Mouse (Mus musculus) activated CD4-positive, CD25-positive, alpha-beta regulatory T cell, adult 4 months (primary cell): ENCODE measurements around the gene 6030445D17Rik. TPM values are rescaled to one million over a fixed set of nuclear protein-coding genes. Genes with fewer than 3 reads are reported as not detected.

Experiments
- ATAC-seq: one replicate; pipeline ENCODE4 v1.8.0; 2017
- polyA plus RNA-seq, 2 experiments: library from polyadenylated mRNA; unstranded; fragments of 100-300 nt; shearing (Covaris generic); gene quantifications; one replicate each; pipeline ENCODE4 v1.2.1; 2017

6030445D17Rik gene
- not detected for polyA plus RNA-seq

DNA sequence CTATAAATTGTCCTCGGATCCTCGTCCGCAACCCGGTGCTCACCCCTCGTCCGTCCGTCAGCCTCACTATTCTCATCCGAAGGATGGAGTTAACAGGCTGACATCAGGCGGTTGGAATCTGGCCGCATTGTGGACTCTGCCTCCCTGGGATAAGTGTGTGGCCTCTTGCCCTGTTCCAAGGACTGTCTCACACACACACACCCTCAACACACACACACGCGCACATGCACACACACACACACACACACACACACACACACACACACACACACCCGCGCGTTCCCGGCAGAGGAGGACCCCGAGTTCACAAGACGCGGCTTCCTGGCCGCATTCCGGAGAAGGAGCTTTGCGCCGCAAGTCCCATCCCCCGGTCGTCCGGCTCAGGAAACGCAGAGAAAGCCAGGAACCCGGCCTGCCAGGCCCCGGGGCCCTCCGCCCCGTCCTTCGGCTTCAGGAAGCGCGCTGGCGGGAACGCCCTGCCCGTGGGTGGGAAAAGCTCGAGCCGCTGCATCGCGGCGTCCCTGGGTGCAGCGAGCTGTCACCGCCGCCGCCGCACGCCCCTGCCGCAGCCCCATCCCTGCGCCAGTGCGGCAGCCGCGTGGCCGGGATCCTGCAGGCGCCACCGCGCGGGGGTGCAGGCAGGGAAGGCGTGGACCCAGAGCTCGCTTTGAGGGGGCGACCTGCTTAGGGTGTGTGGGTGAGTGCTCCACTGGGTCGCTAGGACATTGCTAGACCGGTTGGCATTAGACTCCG is at the start of gene 6030445D17Rik:
6030445D17Rik (plus strand) TSS at position 165 of the 753 bp plus-strand sequence.
- ATAC-seq, result peak; percentile 67

DNA sequence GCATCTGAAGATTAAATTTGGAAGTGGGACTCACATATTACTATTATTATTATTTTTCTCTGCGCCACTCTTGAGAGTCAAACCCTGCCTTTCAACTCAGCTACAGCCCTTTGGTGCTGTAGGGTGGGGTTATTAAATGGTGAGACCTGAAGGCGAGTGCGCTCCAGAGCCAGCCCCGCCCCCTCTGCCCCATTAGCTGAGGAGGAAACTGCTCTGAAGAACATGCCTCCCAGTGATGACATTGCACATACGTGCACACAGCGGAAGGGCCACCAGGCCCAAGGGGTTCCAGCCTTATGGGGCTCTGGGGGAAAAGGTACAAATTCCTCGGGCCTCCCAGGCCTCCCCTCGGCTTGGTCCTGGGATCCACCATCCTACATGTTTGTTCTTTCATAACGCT is 46.6 kb upstream of the 6030445D17Rik start:
- no peak for ATAC-seq

DNA sequence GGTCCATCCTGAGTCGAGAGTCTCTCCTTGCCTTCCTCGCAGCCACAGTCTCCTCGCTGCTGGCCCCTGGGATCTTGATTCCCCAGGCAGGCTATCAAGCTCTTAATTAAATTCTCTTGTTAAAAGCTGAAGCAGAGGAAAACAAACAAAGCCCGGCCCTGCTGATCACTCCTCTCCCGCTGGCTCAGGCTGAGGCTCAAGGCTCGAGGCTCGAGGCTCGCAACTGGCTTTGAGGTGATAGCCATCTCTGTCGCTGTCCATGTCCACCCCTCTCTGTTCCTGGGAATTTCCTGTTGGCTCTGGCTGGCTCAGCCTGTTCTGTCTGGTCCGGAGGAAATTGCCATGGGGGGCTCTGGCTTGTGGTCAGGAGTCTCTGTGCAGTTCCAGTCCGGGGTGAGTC is 43.1 kb upstream of the 6030445D17Rik start:
- no peak for ATAC-seq

DNA sequence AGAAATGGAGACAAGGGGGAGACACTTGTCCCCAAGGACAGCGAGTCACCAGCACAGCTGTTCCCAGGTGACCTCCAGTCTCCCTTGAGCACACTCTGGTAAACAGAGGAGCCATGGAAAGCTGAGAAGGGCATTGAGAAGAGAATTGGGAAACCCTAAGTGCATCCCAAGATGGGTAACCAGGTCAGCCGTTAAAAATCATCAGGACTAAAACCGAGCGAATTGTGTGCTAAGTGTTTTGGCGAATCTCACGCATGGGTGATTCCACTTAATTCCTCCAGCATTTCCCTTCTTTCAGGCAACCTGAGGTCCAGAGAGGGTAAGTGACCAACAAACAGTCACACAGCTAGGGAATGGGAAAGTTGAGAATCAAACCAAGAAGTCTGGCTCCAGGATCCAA is 42.7 kb upstream of the 6030445D17Rik start:
- no peak for ATAC-seq

DNA sequence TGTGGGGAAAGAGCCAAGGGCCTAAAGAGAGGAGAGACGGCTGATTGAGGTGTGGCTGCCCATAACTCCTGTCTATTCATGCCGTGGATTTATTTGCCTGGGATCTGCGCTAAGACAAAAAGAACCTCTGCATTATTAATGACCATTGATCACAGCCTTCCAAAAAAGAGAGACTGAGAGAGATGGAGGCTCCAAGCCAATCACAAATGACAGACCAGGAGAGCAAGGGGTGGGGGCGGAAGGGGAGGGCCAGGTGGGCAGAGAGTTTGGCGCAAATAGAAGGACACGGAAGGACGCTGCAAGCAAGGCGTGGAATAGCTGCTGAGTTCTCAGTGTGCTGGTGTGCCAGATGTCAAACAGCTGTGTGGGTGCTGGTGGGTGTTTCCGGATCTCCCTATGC is 38.8 kb upstream of the 6030445D17Rik start, which contains the start of gene Htr1d:
Htr1d (plus strand) TSS at position 301 of the 400 bp plus-strand sequence.
- no peak for ATAC-seq

DNA sequence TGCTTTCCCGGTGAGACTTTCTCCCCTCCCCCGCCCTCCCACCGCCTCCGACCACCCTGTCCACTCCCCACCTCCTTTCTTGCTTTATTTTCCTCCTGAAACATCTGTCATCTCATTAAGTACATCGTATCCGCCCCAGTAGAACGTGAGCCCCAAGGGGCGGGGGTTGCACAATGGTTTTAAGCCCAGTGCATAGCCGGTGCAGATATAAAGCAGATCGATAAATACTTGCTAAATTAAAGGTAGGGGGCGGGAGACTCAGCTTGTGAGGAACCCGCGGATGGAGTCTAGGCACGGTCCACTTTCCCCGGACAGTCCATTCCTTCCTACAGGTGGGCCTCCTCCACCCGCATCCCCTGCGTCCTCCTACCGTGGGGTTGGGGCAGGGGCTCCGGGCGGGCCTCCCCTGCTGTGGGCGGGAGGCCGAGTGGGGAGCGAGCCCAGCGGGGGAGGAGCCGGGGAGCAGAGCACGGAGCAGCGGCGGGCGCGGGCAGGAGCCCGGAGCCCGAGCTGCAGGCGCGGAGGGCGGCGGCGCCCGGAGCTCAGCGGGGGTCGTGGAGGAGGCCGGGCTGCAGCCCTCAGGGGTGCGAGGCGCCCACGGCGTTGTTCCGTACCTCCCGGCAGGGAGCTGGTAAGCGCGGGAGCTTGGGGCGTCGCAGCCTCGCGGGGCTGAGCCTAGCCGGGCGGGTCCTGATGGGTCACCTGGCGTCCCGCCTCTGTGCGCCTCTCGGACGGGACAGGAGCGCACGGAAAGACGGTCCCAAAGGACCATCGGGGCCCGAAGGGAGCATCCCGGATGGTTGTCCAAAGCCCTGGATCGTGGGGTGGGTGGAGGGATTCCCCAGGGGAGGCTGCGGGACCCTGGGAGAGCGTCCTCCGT is 37.7 kb upstream of the 6030445D17Rik start:
- no peak for ATAC-seq

DNA sequence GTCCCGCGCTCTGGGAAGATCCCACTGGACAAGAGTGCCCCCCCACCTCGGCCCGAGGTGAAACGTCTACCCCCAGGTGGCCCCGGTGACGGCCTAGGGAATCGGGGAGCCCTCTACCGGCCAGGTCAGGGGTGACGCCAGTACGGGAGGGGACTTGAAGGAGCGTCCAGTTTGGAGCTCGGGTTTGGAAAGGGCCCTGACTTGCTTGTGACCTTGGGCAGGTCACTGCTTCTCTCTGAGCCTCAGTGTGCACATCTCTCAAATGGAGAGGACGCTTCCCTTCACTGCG is 37.1 kb upstream of the 6030445D17Rik start:
- no peak for ATAC-seq

DNA sequence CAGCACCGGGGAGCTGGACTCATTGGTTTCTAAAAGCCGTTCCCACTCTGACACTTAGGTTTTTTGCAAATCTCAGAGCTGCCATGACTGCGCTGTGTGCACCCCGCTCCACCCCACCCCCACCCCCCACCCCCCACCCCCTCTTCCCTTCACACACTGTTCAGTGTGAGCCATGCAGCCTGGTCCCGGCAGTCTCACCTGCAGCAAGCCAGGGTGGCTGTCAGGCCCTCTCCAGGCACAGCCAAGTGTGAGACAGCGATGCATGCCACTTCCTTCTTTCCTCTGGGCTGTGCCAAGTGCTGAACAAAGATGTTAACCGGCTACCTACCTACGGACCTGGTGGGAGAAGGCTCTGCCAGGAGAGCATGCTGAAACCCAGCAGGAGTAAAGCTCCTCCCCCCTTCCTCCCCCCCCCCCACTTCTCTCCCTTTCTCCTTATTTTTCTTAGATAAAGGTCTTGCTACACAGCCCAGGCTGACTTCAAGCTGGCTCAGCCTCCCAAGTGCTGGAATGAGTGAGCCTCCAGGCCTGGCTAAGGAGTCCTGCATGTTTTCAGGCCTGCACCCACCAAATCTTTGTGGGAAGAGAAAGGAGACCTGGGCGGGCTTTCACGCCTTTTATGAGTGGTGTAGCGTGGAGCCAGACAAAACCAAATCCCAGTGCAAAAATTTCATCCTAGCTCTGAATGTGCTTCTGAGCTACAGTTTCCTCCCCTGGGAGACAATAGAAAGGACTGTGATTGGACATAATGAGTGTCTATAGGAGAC is 31.3 kb upstream of the 6030445D17Rik start:
- no peak for ATAC-seq

DNA sequence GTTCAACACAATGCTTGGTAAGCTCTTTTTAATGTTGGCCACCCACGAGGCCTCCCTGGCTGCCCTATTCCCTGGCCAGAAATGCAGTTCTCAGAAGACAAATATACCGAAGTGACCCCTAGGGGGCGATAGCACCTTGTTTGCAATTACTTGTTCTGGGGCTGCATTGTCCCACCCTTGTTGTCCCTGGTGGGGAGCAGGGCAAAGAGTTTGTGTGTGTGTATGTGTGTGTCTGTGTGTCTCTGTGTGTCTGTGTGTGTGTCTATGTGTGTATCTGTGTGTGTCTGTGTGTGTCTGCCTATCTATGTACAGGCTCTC is 30.7 kb upstream of the 6030445D17Rik start:
- ATAC-seq, result no peak

DNA sequence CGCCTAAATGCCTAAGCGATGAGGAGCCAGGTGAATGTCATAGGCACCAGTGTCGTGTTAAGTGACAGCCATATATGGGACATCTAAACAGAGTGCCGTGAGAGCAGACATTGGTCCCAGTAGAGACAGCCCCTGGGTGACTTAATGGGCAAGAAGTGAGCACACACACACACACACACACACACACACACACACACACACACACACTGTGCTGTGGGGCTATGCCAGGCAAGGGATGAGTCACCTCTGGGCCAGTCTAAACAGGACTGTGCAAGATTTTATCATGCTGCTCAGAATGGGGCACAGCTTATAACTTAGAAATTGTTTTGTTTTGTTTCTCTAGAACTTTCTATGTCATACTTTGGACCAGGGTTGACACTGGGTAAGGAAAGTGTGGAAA is 28.0 kb upstream of the 6030445D17Rik start:
- no peak for ATAC-seq

DNA sequence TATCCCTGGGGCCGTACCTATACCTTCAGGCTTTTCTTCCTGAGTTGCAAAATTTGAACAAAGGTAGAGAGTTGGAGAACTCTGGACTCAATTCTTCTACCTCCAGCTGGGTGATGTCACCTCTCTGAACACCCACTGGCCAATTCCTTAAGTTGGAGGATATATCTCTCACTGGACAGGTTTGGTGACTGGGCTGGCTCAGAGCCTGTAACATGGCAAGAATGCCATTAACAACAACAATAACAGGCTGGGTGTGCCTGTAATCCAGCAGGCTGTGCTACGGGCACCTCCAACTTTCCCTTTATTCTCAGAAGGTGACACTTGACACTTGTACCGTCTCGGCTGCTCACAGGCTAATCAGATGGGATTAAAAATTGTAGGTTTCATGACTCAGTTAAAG is 22.9 kb upstream of the 6030445D17Rik start:
- no peak for ATAC-seq

DNA sequence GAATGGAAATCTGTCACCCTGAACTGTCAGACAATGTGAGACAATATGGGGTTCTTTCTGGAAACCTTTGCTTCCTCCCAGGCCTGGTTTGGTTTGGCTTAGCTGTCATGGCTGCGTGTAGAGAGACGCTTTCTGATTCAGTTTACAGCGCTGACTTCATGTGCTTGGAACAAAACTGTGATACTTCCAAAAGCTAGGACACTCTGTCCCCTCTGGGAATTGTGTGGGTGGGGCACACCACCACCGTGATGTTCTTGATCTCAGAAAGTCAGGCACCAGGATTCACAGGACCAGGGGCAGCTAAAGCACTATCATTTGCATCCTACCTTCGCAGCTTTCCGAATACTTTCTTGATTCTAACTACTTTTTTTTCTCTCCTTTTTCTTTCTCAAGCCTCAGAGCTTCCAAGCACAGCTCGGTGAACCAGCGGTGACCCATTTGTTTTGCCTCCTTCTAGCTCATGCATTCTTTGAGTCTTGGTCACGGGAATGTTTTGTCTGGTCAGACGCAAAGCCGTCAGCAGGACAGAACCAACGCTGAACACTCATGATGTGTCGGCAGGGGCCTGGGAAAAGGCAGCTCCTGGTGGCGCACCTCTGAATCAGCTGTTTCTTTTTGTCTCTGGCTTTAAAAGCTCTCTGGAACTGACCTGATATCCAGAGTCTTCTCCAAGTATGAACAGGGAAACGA is 20.6 kb upstream of the 6030445D17Rik start:
- no peak for ATAC-seq

DNA sequence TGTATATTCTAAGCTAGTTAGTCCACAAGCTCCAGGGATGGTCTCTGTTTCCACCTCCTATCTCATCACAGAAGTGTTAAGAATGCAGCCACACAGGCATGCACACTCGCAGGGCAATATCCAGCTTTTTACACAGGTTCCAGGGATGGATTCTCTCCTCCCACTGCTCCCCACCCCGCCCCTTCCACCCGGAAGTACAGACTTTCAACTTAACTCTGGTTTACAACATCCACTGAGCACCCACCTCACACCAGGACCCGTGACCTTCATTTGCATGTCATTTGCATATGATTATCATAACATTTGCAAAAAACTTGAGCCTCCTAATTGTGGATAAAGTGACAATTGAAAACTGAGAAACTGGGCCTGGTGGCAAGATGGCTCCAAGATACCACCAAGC is 17.5 kb upstream of the 6030445D17Rik start:
- no peak for ATAC-seq

DNA sequence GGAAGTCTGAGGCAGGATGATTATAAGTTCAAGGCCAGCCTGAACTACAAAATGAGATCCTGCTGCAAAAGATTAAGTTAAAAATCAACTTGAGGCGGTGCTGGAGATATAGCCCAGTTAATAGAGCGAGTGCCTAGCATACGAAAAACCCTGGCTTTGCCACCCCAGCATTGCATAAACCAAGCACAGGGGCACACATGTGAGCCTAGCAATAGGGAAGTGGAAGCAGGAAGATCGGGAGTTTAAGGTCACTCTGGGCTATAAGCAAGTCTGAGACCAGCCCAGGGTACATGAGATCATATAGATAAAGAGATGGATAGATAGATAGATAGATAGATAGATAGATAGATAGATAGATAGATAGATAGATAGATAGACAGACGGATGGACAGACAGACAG is 12.3 kb upstream of the 6030445D17Rik start:
- ATAC-seq, result no peak

DNA sequence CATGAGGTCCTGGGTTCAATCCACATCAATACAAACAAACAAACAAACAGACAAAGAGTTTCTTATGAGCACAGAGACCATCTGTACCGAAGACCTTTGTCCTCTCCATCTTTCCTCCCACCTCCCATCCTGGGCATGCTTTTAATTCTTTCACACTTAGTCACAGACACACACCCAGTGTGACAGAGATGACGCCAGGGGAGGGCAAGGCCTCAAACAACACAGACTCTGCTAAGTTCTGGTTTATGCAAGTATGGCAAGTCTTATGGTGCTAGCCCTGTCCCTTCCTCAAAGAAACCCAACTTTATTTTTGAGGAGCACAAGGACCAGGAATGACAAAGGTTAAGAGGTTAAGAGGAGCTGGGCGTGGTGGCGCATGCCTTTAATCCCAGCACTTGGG is 11.8 kb upstream of the 6030445D17Rik start:
- ATAC-seq, result no peak

DNA sequence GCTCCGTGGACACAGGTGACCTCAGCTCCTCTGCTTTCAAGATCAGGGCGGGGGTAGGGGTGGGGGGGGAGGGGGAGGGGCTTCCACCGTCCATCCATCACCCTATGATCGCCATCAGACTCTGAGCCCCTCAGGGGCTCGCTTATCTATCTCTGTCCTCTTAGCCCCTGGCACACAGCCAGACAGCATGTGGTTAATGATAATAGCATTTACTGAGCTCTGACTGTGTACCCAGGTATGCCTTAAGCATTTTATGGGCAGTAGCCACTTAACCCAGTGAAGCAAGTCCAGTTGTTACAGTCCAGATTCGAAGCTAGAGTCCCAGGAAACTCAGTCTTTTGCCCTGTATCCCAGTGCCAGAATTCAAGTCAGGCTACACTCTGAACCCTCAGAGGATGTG is 10.5 kb upstream of the 6030445D17Rik start:
- ATAC-seq, result no peak

DNA sequence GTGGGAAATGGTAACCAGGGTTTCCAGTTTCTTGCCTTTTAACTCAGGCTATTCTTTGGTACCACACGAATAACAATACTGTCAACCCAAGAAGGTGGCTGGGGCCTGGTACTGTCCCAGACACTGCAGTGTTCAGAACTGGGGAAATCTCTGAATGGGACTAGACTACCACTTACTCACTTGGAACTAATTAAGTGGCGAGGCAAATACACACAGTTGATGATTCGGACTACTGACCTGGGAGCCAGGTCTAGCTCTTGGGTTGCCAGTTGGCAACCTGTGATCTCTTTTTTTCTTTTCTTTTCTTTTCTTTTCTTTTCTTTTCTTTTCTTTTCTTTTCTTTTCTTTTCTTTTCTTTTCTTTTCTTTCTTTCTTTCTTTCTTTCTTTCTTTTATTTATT is 9.8 kb upstream of the 6030445D17Rik start:
- no peak for ATAC-seq

DNA sequence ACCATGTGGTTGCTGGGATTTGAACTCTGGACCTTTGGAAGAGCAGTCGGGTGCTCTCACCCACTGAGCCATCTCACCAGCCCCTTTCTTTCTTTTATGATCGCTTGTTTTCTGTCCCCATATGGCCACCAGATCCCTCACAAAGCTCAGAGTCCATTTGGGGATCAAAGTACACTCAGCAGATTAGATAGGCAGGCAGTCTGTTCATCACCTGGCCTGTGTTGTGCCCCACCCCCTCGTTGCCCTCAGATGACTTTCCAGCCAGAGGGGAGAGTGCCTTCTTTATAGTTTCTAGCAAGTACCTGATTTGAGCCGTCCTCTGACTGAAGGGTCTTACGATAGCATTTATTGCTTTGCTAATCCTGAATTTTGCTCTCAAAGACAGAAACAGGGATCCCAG is 9.3 kb upstream of the 6030445D17Rik start:
- ATAC-seq, result no peak

DNA sequence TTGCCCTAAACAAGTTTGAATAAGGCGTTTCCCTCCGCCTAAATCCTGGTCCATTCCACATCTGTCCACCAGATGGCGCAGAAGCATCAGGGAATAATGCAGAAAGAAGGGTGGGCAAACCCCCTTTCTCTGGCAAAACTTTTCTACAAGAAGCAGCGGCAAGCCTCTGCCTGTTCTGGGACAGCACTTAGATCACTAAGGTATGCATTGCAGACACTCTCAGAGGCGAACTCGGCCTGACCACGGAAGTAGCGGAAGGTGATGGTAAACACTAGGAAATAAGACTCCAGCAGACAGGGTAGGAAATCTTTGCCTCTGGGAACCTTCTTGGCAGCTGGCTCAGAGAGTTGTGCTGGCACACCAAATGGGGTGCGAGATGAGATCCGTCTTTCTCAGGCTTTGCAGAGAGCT is 7.2 kb upstream of the 6030445D17Rik start:
- ATAC-seq, result peak; percentile 36

DNA sequence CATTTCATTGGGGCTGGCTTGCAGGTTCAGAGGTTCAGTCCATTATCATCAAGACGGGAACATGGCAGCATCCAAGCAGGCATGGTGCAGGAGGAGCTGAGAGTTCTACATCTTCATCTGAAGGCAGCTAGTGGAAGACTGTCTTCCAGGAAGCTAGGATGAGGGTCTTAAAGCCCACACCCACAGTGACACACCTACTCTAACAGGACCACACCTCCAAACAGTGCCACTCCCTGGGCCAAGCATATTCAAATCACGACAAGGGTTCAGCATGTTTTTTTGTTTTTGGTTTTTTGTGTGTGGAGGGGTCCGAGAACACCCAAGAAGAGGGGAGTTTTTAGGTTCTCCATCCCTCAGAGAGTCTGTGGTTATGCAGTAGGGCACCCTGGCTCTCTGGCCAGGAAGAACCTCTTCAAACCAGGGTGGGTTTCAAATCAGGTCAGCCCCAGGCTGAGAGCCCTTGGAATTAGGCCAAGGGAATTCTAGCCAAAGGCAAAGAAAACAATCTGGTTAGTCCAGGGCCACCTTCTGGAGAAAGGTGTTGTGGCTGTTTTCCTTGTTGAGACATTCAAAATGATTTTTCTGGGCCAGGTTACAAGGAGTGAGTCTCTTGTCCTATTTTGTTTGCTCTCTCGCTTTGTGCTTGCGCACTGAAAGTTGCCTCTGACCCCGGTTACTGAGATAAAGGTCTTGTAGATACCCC is 5.4 kb upstream of the 6030445D17Rik start:
- no peak for ATAC-seq

DNA sequence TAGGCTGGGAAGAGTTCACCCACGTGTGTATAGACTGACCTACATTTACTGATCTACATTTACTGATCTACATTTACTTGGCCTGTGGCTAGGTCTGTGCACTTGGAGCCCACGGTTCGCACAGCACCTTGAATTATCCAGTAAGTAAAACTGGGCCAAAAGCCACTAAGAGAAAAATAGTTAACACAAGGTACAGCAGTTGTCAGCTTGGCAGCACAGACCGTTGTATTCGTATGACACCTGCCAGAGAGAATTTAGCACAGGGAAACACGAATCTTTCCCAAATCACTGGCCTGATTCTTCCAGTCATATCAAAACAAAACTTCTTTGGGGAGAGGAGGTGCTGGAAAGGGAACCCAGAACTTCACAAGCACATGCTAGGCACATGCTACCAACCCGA is 3.8 kb upstream of the 6030445D17Rik start:
- ATAC-seq, result no peak

DNA sequence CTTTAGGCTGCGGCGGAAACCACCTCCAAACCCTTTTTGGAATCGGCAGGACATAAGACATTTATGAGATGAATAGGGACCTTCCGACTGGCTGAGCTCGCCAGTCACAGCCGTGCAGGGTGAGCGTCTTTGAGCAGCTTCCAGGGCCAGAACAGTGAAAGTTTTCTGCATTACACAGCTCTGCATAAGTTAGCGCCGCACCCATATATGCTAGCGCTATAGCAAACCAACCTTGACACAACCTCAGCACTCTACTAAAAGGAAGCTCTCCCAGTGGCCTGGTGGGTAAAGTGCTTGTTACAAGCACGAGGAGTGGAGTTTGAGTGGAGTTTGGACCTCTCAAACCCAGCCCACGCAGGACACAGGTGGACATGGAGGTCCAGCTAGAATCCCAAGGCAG is 2.8 kb upstream of the 6030445D17Rik start:
- no peak for ATAC-seq
